17 mouse cellular contexts compared by ENCODE assay signal in the genomic region with DNA sequence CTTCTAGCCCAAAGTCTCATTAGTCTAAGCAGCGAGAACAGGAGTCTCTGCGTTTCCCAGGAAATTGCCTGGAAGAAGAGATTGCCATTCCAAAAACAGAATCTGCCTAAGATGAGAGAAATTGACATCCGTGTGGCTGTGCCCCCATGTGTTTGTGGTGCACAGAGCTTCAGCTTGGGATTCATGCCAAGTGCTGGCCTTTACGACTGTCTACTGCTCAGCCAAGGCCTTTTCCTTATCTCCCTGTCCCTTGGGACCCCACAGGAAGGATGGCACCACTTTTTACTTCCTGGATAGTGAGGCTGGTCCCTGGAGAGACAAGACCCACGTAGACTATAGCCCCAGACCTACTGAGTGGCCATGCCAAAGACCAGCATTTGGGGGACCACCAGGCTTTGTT.
DNase-seq lines count a peak whose midpoint lies in the region.
"Had no signal": no experiment of that assay in that cellular context is flagged by ENCODE, and none has a peak within 500 bp of the region (broad histone marks: within the 10 kb centered on the region; RNA-seq: fewer than 3 reads in every experiment).

No protein-coding gene starts in this region.

- DNase-seq in cerebellum, postnatal 14 days, result peak; percentile 61 to 66
- no peak for DNase-seq in cerebellum, adult 11-12 months
- DNase-seq in lung, postnatal 10 days, result peak; percentile 17
- DNase-seq in lung, postnatal 36 days, result no peak
- DNase-seq in adrenal gland, postnatal 36 days, result peak; percentile 54 to 65
- DNase-seq in thymus, postnatal 25 days, result no peak
- DNase-seq in heart, embryonic 10.5 days (ENCODE audit: low spot score), result no peak
- DNase-seq: gastrocnemius, postnatal 10 days; heart, adult 2 months; kidney, postnatal 4 days; layer of hippocampus, postnatal 36 days had no signal

- no peaks in the 10 kb centered on the region for H3K9me3 ChIP-seq in heart, embryonic 10.5 days
- H3K9me3 ChIP-seq: embryonic facial prominence, embryonic 12.5 days; intestine, embryonic 15.5 days; limb, embryonic 13.5 days; midbrain, embryonic 10.5 days had no signal

- peaks cover 15% of the 10 kb centered on the region; the same call in 1 of the 2 replicates for H3K4me1 ChIP-seq in heart, embryonic 10.5 days
- H3K4me1 ChIP-seq: midbrain, embryonic 10.5 days had no signal

- H3K27me3 ChIP-seq in heart, embryonic 10.5 days (ENCODE audit: insufficient read depth, poor library complexity, severe bottlenecking), result no peaks in the 10 kb centered on the region
- H3K27me3 ChIP-seq: embryonic facial prominence, embryonic 12.5 days; intestine, embryonic 15.5 days; limb, embryonic 13.5 days; Patski had no signal

- WGBS in heart, embryonic 10.5 days, result 81% methylated on average over 5 of the region's 5 CpGs

- no peak overlapping the region for H3K4me3 ChIP-seq in heart, embryonic 10.5 days
- H3K4me3 ChIP-seq: embryonic facial prominence, embryonic 12.5 days; heart, adult 2 months; intestine, embryonic 15.5 days; limb, embryonic 13.5 days; midbrain, embryonic 10.5 days had no signal

- peaks cover 52% of the 10 kb centered on the region for H3K36me3 ChIP-seq in heart, embryonic 10.5 days

- H3K27ac ChIP-seq in heart, embryonic 10.5 days, result no peak overlapping the region
- H3K27ac ChIP-seq: heart, adult 2 months; intestine, embryonic 15.5 days; limb, embryonic 13.5 days; liver, embryonic 14.5 days; midbrain, embryonic 10.5 days had no signal

Comparison
In these comparisons a context has a peak if more than half of its experiments do, and no peak if none do; other contexts are left out.
1. DNase-seq: peak in cerebellum, postnatal 14 days (2 of 2), lung, postnatal 10 days (single experiment) and adrenal gland, postnatal 36 days (2 of 2); none in cerebellum, adult 11-12 months (single experiment), lung, postnatal 36 days (single experiment), thymus, postnatal 25 days (single experiment) and heart, embryonic 10.5 days (single experiment).